Mouse (Mus musculus) liver, embryonic 14.5 days (tissue): ENCODE measurements around the gene Foxo4. TPM values are rescaled to one million over a fixed set of nuclear protein-coding genes. Genes with fewer than 3 reads are reported as not detected.

Experiments
- ATAC-seq: fragments of 200-750 bp; cut with Nextera tagmentation; 2 replicates; pipeline ENCODE4 v1.8.0; 2017; ENCODE audit warnings: moderate number of reproducible peaks, mild to moderate bottlenecking, moderate library complexity; ENCODE audit not compliant: insufficient read depth
- DNase-seq, 3 experiments: peaks; one replicate each; pipeline ENCODE4 v3.0.0-alpha.2; 2012 to 2013; ENCODE audit warnings: low read depth in 3 of 3, low spot score in 3 of 3
- H3K27ac ChIP-seq: fragments of 300-500 bp; sonication (generic); 2 replicates; pipeline ENCODE4 v1.5.1; 2014; ENCODE audit warnings: moderate library complexity, mild to moderate bottlenecking, control low read depth, inconsistent platforms
- H3K27me3 ChIP-seq: fragments of 300-500 bp; sonication (generic); 2 replicates; pipeline ENCODE4 v1.6.1; 2014; ENCODE audit warnings: mild to moderate bottlenecking, low read length, moderate library complexity; ENCODE audit not compliant: control insufficient read depth, insufficient read depth
- H3K36me3 ChIP-seq: fragments of 300-500 bp; sonication (generic); replicated peaks from 2 replicates; pipeline ENCODE4 v1.6.1; 2014; ENCODE audit warnings: low read depth; ENCODE audit not compliant: control insufficient read depth, insufficient read depth
- H3K4me1 ChIP-seq, 2 experiments: fragments of 200-500 bp in 1 of 2; fragments of 300-500 bp in 1 of 2; sonication (generic) in 1 of 2; replicated peaks; 2 replicates each; pipeline ENCODE4 v1.6.1; 2012 to 2014; ENCODE audit warnings: antibody characterized with exemption in 1 of 2, inconsistent platforms in 1 of 2, low read length in 1 of 2; ENCODE audit not compliant: control insufficient read depth in 2 of 2, insufficient read depth in 2 of 2
- H3K4me2 ChIP-seq: fragments of 300-500 bp; sonication (generic); 2 replicates; pipeline ENCODE4 v1.6.1; 2014; ENCODE audit warnings: low read depth, mild to moderate bottlenecking, control low read depth, moderate library complexity
- H3K4me3 ChIP-seq, 2 experiments: fragments of 200-500 bp in 1 of 2; fragments of 300-500 bp in 1 of 2; sonication (generic) in 1 of 2; 2 replicates each; pipeline ENCODE4 v1.5.1; 2012 to 2014; ENCODE audit warnings: low read depth in 2 of 2, low read length in 2 of 2, mild to moderate bottlenecking in 2 of 2, control low read depth in 1 of 2, inconsistent platforms in 1 of 2, moderate library complexity in 1 of 2; ENCODE audit not compliant: insufficient read depth in 1 of 2
- H3K9ac ChIP-seq: fragments of 300-500 bp; sonication (generic); replicated peaks from 2 replicates; pipeline ENCODE4 v1.6.1; 2014; ENCODE audit warnings: mild to moderate bottlenecking, control low read depth, moderate library complexity
- H3K9me3 ChIP-seq: fragments of 300-500 bp; sonication (generic); 2 replicates; pipeline ENCODE4 v1.6.1; 2016; ENCODE audit warnings: low read length, mixed read lengths; ENCODE audit not compliant: control insufficient read depth
- CTCF ChIP-seq: IDR thresholded peaks from 2 replicates; pipeline ENCODE4 v1.5.1; 2016; ENCODE audit warnings: antibody characterized with exemption, low read depth, control low read depth
- EP300 ChIP-seq: IDR thresholded peaks from 2 replicates; pipeline ENCODE4 v1.6.1; 2016; ENCODE audit warnings: antibody characterized with exemption, low read depth
- WGBS: fragments of 180-500 bp; shearing (Covaris S2); extraction: QIAGEN DNeasy Blood & Tissue Kit; methylation state at CpG from one replicate; pipeline ENCODE4 v1.1.7; 2014; ENCODE audit not compliant: insufficient replicate concordance; 5-methylcytosine and 5-hydroxymethylcytosine counted together
- polyA plus RNA-seq, 2 experiments: library from polyadenylated mRNA; depleted of rRNA in 1 of 2; stranded (reverse) in 1 of 2; unstranded in 1 of 2; fragments of >200 nt; fragmentation: Nextera tagmentation in 1 of 2; extraction: Ambion mirVana in 1 of 2; gene quantifications; 2 replicates each; pipeline versions ENCODE4 v1.2.1 to v1.2.3; 2012 to 2014

The Foxo4 gene
- polyA plus RNA-seq, 2 experiments = 1.4 to 10.3 TPM

DNA sequence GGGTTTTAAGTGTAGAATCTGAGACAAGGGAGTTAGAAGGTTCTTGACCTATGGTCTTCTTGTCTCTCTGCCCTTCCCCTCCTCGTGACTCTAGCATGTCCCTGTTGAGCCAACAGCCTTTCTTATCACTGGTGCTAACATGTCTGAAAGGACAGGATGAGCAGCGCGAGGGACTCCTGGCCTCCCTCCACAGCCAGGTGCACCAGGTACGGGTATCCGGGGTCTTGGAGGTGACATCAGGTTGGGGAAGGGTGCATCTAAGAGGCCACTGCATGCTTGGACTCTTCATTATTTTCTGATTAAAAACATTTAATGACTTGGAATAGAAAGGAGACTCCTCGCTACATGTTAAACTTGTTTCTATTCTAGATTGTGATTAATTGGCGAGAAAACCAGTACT lies 34.7 kb downstream of the Foxo4 start:
- Histone ChIP-seq H3K27me3 (no peaks in the 10 kb centered on the region), H3K9ac (no peak overlapping the region), H3K36me3 (peaks cover 79% of the 10 kb centered on the region), H3K27ac (peak overlapping the region; percentile 97), H3K4me3 (no peak overlapping the region), H3K4me2 (peak overlapping the region; percentile 69), H3K4me1 (peaks cover 33 to 45% of the 10 kb centered on the region in 2 experiments), H3K9me3 (no peaks in the 10 kb centered on the region)
- ATAC-seq (no peak), DNase-seq (no peak)
- TF ChIP-seq CTCF (no peak), EP300 (no peak)
- WGBS = 75% methylated on average over 7 of the region's 7 CpGs

- Histone ChIP-seq H3K27me3 (no peaks in the 10 kb centered on the region), H3K4me2 (peak overlapping the region; percentile 28), H3K9me3 (no peaks in the 10 kb centered on the region), H3K27ac (peak overlapping the region; percentile 97), H3K9ac (no peak overlapping the region; the same call in 1 of the 2 replicates), H3K36me3 (peaks cover 78% of the 10 kb centered on the region), H3K4me3 (no peak overlapping the region), H3K4me1 (peaks cover 33 to 45% of the 10 kb centered on the region in 2 experiments)
- TF ChIP-seq EP300 (0 out of 2 replicates have a peak, but pooled peaks have one; percentile 36), CTCF (no peak)
- DNase-seq (no peak), ATAC-seq (peak; percentile 19; the same call in 1 of the 2 replicates)
- 60% methylated on average over 10 of the region's 10 CpGs for WGBS
These were observed 35.8 kb downstream of the Foxo4 start for GRCm38 (mm10) chrX:101290111-101290510.

DNA sequence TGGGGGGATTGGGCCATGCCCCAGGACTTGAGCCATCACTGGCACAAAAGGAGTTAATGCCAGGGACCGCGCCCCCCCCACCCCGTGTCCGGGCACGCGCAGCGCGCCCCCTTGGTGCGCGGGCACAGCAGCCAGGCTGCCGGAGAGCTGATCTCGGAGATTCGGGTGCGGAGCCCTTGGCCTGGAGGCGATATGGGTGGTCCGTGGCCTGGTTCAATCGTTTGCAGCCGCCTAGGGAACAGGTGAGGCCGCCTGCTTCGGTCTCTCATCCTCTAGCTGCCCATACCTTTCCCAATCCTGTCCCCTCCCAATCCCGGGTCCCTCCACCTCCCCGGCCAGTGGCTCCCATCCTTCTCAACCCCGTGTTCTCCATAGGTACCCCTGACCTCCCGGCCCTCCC lies 44.7 kb downstream of the Foxo4 start, which contains the start of gene Nlgn3:
Nlgn3 (plus strand) TSS at position 114 of the 400 bp plus-strand sequence.
- H3K9ac ChIP-seq = no peak within 1 kb of the TSS
- no peak for DNase-seq

GRCm38 (mm10) chrX:101299473-101300426 lies 45.4 kb downstream of the Foxo4 start:
- no peak for ATAC-seq
- no peaks in the 10 kb centered on the region; the same call in 1 of the 2 replicates for H3K27me3 ChIP-seq
- no peak for TF ChIP-seq CTCF
- no peak for TF ChIP-seq EP300

More for the DNA sequence above, 44.7 kb downstream of the Foxo4 start, which contains the start of gene Nlgn3:
- Histone ChIP-seq H3K27ac (no peak within 1 kb of the TSS), H3K36me3 (peaks cover 24% of the 10 kb centered on the region), H3K4me3 (no peak within 1 kb of the TSS), H3K9me3 (no peaks in the 10 kb centered on the region), H3K4me1 (no peaks in the 10 kb centered on the region), H3K27me3 (no peaks in the 10 kb centered on the region; the same call in 1 of the 2 replicates), H3K4me2 (peak within 1 kb of the TSS; percentile 4; the same call in 1 of the 2 replicates)
- ATAC-seq = peak; percentile 12; the same call in 1 of the 2 replicates
- TF ChIP-seq CTCF (no peak), EP300 (no peak)
- 17% methylated on average over 18 of the region's 24 CpGs for WGBS

GRCm38 (mm10) chrX:101300427-101301030 lies 46.2 kb downstream of the Foxo4 start:
- no peak overlapping the region for H3K9ac ChIP-seq
- no peak overlapping the region for H3K4me3 ChIP-seq
- H3K4me2 ChIP-seq = no peak overlapping the region
- WGBS = 47% methylated on average over 13 of the region's 13 CpGs
- H3K27ac ChIP-seq = no peak overlapping the region
- TF ChIP-seq EP300 (no peak), CTCF (no peak)
- ATAC-seq = no peak
- H3K9me3 ChIP-seq = no peaks in the 10 kb centered on the region
- no peaks in the 10 kb centered on the region; the same call in 1 of the 2 replicates for H3K27me3 ChIP-seq
- H3K4me1 ChIP-seq = no peaks in the 10 kb centered on the region
- no peak for DNase-seq
- H3K36me3 ChIP-seq = peaks cover 16% of the 10 kb centered on the region

More at GRCm38 (mm10) chrX:101299473-101300426, 45.4 kb downstream of the Foxo4 start:
- Histone ChIP-seq H3K4me1 (no peaks in the 10 kb centered on the region), H3K9ac (no peak overlapping the region), H3K36me3 (peaks cover 18% of the 10 kb centered on the region), H3K4me2 (peak overlapping the region; percentile 4; the same call in 1 of the 2 replicates), H3K27ac (no peak overlapping the region), H3K9me3 (no peaks in the 10 kb centered on the region), H3K4me3 (no peak overlapping the region)
- DNase-seq = no peak
- WGBS = 30% methylated on average over 13 of the region's 13 CpGs
